Mouse (Mus musculus): ENCODE results near the gene Heatr3. TPM values are rescaled to one million over a fixed set of nuclear protein-coding genes. Genes with fewer than 3 reads are reported as not detected.
"Not testable (repeated sequence)": the region's sequence is repeated elsewhere in the genome, so short reads cannot be mapped to it uniquely, and the experiment has no call there.

Heatr3 gene
- total RNA-seq, 4 experiments from 2014 or later = 21.5 to 23.3 (median 21.7) TPM

DNA sequence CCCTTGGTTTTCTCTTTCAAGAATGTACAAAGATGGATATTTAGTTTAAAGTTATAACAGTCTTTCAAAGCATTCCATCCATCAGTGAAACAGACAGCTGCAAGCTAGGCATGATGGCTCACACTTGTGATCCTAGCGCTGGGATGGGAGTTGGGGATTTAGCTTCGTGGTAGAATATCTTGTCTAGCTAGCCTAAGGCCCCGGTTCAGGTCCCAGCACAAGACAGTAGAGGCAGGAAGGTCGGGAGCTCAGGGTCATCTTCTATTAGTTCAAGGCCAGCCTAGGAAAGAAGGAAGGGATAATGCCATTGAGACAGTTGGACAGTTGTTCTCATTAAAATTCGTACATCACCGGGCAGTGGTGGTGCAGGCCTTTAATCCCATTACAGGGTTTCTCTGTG lies 48.1 kb downstream of the Heatr3 start:
- DNase-seq (ENCODE audit: low spot score) = no peak

DNA sequence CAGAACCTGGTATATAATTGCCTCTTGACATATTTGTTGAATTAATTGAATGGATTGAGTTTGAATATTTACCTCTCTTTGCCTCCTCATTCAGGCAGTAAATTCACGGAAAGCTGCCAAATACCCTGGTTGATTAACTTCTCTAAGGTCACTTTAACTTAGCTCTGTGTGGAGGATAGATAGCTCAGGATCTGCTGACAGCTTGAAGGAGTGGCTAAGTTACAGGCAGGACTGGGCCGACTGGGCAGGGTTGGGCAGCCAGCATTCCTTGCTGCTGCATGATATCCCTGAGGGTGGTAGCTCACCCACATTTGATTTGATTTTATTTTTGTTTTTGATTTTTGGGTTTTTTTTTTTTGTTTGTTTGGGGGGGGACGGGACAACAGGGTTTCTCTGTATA lies 59.7 kb downstream of the Heatr3 start:
- DNase-seq (ENCODE audit: low spot score) = no peak

DNA sequence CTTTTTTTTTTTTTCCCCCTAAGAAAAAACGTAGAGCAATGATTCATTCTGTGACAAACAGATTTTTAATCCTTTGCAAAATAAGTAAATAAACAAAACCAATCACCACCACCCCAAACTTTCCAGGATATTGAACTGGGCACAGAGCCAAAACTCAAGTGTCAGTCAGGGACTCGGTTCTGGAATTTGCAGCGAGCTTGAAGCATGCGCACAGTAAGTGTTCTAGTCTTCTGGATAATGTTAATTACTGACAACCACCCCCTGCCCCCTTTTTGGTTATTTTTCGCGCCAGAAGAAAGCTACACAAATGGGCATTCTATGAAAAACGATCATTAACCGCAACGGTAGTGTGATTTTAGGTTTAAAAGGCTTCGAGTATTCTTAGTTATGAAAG lies 60.9 kb downstream of the Heatr3 start:
- DNase-seq (ENCODE audit: low spot score) = no peak

DNA sequence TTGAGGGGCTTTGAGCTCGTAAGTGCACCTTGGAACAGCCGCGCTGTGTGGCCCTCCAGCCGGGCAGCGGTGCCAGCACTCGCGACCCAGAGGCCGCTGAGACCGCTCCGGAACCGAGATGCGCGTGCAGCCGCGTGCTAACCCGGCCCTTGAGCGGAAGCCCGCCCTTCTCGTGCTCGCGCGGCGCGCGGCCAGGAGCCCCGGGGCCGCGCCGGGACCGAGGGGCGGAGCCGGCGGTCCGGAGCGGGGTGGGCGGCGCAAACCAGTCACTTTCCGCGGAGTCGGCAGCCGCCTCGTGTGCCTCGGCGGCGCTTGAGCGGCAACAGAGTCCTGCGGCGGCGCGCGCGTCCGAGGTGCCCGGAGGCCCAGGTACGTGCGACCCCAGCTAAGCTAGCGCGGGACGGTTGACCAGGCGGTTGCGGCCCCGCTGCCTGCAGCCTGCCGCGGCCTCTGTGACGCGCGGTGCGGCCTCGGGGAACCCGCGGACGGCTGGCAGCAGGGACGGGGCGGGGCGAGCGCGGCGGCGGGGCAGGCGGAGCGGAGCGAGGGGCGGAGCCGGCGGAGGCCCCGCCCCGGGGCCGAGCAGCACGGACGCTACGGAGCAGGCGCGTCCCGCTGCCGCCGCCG lies 61.4 kb downstream of the Heatr3 start, which contains the start of gene Tent4b:
Gene Tent4b, plus strand, starts transcription at position 269 of the 627 bp plus-strand sequence.
- peak; percentile 91 for DNase-seq (ENCODE audit: low spot score)

DNA sequence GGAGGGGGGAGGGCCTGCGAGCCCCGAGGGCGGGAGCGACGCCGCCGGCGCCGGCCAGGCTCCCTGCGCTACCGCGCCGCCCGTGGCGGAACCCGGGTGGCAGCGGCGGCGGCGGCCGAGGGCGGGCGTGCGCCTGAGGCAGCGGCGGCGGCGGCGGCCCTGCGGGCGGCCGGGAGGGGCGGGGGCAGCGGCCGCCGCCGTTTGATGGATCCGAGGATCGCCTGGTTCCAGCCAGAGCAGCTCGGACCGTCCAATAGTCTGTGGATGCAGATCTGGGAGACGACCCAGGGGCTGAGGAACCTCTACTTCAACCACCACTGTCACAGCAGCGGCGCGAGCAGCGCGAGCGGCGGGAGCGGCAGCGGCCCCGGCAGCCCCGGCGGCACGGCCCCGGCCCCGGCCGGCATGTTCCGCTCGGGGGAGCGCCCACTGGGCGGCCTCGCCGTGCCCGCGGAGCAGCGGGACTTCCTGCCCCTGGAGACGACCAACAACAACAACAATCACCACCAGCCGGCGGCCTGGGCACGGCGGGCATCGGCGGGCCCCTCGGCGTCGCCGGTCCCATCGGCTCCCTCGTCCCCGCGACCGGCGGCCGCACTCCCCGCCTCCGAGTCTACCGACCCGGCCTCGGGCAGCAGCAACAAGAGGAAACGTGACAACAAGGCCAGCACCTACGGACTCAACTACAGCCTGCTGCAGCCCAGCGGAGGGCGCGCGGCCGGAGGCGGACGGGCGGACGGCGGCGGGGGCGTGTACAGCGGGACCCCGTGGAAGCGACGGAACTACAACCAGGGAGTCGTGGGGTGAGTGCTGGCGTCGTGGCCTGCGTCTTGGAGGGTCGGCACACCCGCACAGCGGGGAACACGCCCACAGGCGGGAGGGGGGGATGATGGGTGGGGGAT lies 62.3 kb downstream of the Heatr3 start:
- DNase-seq (ENCODE audit: low spot score) = no peak

DNA sequence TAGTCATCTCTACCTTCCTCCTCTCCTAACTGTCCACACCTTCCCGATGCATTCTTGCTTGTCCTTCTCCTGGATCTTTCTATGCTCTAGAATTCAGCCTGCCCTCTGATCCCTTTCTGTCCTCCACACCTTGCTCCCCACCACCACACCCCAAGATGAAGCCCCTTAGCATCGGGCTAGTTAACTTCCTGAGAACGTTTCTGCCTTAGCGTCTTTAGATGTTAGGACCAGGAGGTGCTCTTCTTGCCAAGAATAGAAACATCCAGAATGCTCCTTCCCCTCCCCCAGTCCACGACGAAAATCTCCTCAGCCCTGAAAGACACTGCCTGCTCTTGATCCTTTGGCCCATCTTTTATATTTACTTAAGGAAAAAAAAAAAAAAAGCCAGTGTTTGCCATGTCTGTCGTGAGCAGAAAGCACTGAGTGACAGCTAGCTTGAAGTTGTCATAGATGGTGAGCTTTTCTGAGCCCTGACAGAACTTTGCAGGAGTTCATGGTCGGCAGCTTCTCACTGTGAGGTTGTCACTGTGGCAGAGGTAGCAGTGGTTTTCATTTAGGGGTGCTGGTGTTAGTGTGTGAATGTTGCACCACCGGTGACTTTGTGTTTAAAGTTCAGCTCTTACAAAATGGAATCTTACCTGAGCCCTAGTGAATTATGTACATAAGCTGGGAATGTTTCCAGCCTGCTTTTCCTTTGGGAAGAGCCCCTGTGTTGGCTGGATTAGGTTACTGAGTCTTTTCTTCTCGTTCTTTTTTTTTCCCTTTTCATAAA lies 63.3 kb downstream of the Heatr3 start:
- no peak for DNase-seq (ENCODE audit: low spot score)

DNA sequence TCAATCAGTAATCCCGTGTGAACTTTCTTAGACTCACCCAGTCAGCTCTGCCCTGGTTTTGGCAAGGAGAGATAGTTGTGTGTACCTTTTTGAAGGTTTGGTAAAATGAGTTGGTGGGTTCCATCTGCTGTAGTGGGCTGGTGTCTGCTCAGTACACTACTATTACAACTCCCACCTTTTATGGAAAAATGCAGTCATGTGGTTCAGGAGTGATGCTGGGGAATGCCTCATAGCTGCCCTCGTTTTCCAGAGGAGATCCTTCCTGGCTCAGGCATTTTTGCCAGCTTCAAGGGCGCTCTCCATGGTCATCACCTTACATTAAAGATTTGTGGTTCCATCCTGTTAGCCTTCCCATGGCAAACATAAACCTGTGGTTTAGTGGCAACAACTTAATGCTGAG lies 64.0 kb downstream of the Heatr3 start:
- DNase-seq (ENCODE audit: low spot score) = no peak

DNA sequence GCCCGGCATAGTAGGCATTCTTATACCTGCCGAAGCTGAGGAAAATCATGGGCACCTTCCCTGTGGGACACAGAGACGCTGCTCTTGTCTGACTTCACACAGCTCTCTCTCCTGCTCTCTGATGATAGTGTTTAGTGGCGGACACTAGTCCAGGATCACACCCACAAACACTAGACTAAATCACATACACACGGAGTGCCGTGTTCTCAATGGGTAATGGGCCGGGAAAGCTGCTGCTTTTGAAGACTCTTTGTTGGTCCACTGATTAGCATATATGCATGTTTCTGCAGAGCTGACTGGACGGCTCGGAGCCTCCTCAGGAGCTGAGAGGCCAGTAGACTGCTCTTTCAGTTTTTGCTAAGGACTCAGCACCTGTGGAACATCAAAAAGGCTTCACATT lies 68.4 kb downstream of the Heatr3 start:
- DNase-seq (ENCODE audit: low spot score) = no peak

DNA sequence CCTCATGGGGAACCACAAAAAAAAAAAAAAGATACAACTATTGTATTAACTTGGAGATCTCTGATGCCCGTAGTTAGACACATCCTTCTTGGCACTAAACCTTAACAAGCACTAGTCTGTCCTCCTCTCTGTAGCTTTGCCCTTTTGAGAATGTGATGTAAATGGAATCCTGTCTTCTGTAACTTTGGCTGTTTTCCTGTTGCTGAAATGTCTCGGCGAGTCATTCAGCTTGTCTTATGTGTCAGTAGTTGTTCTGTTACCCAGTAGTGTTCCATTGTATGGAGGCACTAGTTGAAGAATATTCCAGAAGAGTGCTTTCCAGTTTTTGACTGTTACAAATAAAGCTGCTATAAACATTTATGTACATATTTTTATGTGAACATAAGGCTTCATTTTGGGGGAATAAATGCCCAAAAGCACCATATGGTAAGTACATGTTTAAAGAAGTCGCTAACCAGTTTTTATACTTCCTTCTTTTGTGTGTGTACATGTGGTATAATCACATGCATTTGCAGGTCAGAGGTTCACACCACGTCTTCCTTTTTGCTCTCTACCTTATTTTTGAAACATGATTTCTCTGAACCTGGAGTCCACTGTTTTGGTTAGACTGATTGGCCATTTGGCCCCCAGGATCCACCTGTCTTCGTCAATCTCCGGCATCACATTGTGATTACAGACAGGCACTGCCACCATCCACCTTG lies 69.6 kb downstream of the Heatr3 start:
- DNase-seq (ENCODE audit: low spot score) = no peak

DNA sequence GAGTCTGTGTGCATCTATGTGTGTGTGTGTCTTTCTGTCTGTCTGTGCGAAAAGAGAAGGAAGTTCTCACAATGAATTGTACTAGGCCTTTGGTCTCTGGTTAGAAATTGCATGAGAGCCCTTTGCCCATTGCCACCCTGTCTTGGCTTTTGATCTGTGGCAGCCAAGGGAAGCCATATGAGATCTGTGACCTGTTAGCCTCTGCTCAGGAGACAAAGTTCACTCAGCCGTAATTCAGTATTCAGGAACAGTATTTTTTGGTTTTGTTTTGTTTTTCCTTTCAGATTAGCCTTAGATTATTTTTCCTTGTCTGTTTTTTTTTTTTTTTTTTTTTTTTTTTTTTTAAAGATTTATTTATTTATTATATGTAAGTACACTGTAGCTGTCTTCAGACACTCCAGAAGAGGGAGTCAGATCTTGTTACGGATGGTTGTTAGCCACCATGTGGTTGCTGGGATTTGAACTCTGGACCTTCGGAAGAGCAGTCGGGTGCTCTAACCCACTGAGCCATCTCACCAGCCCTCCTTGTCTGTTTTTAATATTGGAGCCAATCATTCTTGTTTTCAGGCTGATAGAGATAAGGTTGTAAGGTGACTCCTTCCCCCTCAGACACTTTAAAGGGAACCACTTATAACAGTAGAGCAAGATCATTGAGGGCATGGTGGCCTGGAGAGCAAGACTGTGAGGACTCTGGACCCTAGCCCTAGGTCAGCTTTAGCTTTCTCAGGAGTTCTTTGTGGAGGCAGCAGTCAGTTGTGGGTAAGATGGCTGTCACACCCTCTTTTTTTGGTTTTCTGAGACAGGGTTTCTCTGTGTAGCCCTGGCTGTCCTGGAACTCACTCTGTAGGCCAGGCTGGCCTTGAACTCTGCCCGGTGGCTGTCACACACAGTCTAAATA lies 72.5 kb downstream of the Heatr3 start:
- DNase-seq (ENCODE audit: low spot score) = not testable (repeated sequence)

DNA sequence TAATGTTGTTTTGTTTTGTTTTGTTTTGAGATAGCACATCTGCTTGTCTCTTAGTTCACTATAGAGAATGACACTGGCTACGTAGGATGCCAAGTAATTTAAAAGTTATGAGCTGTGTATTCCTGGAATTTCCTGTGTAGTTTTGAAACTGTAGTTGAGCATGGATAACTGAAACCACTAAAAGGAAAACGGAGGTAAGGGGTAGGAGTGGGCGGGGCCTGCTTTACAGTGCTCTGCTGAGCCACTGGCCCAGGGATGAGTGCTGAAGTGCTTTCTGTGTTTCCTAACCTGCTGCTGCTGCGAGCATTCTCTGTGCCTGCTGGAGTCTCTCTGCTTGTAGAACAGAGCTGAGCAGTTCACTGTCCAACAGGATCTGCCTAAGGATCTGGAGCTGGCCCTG lies 83.7 kb downstream of the Heatr3 start:
- no peak for DNase-seq (ENCODE audit: low spot score)

Small RNAs within 50 kb of the gene (microRNA-seq; reads per million reads assigned to microRNA genes)
- gene Mir7071 = 1.1 reads per million

Other genes starting within 250 kb of the Heatr3 start
- 1 to 10 TPM; 3.2 to 5.2 (median 3.6) TPM for gene Zfp423, start 178.3 kb upstream of the Heatr3 start, total RNA-seq (2022)
- 10 to 100 TPM; 32.7 to 40.3 (median 36.8) TPM for gene Cnep1r1, start 19.1 kb upstream of the Heatr3 start, total RNA-seq (2022)
- 10 to 100 TPM; 17.2 to 20.5 (median 18.7) TPM for gene Tent4b, start 61.4 kb downstream of the Heatr3 start, total RNA-seq (2022)
- 1 to 10 TPM; 3.1 to 5.0 (median 4.2) TPM for gene Adcy7, start 134.5 kb downstream of the Heatr3 start, total RNA-seq (2022)
- gene Brd7, start 224.3 kb downstream of the Heatr3 start, total RNA-seq (2022) = 10 to 100 TPM; 74.5 to 90.1 (median 75.6) TPM